16 mouse cellular contexts compared by ENCODE assay signal in genomic region chr6:72744144-72744800, GRCm38 (mm10). TPM values are rescaled to one million over a fixed set of nuclear protein-coding genes. Genes with fewer than 3 reads are reported as not detected.
DNase-seq lines count a peak whose midpoint lies in the region; ATAC-seq lines count a peak whose summit lies in the region.
"Had no signal": no experiment of that assay in that cellular context is flagged by ENCODE, and none has a peak within 500 bp of the region (broad histone marks: within the 10 kb centered on the region; RNA-seq: fewer than 3 reads in every experiment).

No protein-coding gene starts in this region.

- H3K27ac ChIP-seq in forebrain, embryonic 14.5 days (ENCODE audit: low read depth, low read length): no peak overlapping the region
- H3K27ac ChIP-seq in forebrain, embryonic 11.5 days (ENCODE audit: low read depth, low read length): no peak overlapping the region
- no peak overlapping the region for H3K27ac ChIP-seq in liver, embryonic 12.5 days
- H3K27ac ChIP-seq in liver, embryonic 11.5 days (ENCODE audit: low read depth, low read length): no peak overlapping the region
- H3K27ac ChIP-seq in embryonic facial prominence, embryonic 12.5 days: peak overlapping the region; percentile 9; the same call in 1 of the 2 replicates
- H3K27ac ChIP-seq in liver, embryonic 15.5 days (replicated peaks): peak overlapping the region; percentile 61; the same call in 1 of the 2 replicates
- H3K27ac ChIP-seq: neural tube, embryonic 13.5 days had no signal

- WGBS in forebrain, embryonic 14.5 days: 40% methylated on average over 10 of the region's 10 CpGs
- 82% methylated on average over 10 of the region's 10 CpGs for WGBS in forebrain, embryonic 11.5 days
- WGBS in liver, embryonic 12.5 days (ENCODE audit: insufficient replicate concordance): 62% methylated on average over 10 of the region's 10 CpGs
- WGBS in liver, embryonic 11.5 days: 73% methylated on average over 10 of the region's 10 CpGs
- 68% methylated on average over 10 of the region's 10 CpGs for WGBS in embryonic facial prominence, embryonic 12.5 days
- WGBS in liver, embryonic 15.5 days (ENCODE audit: insufficient replicate concordance): 59% methylated on average over 10 of the region's 10 CpGs

- H3K4me1 ChIP-seq in forebrain, embryonic 14.5 days (ENCODE audit: control insufficient read depth, insufficient read depth, low read length): peaks cover 20% of the 10 kb centered on the region
- peaks cover 10% of the 10 kb centered on the region for H3K4me1 ChIP-seq in forebrain, embryonic 11.5 days (replicated peaks; ENCODE audit: control insufficient read depth, insufficient read depth, low read length)
- peaks cover 58% of the 10 kb centered on the region for H3K4me1 ChIP-seq in liver, embryonic 12.5 days
- peaks cover 24% of the 10 kb centered on the region for H3K4me1 ChIP-seq in liver, embryonic 11.5 days (replicated peaks; ENCODE audit: control insufficient read depth, insufficient read depth, low read length)
- H3K4me1 ChIP-seq in embryonic facial prominence, embryonic 12.5 days: peaks cover 69% of the 10 kb centered on the region
- H3K4me1 ChIP-seq in liver, embryonic 15.5 days (replicated peaks): peaks cover 36% of the 10 kb centered on the region; the same call in 1 of the 2 replicates

- ATAC-seq in forebrain, embryonic 14.5 days: no peak
- no peak for ATAC-seq in forebrain, embryonic 11.5 days (replicated peaks; ENCODE audit: low FRiP score)
- no peak for ATAC-seq in liver, embryonic 12.5 days
- no peak for ATAC-seq in liver, embryonic 11.5 days (replicated peaks; ENCODE audit: low FRiP score)
- no peak for ATAC-seq in embryonic facial prominence, embryonic 12.5 days (ENCODE audit: insufficient number of reproducible peaks, insufficient read depth, low FRiP score, low TSS enrichment)
- ATAC-seq in liver, embryonic 15.5 days (ENCODE audit: insufficient read depth): no peak
- ATAC-seq in monocyte, adult 5-6 weeks (replicated peaks; ENCODE audit: insufficient number of reproducible peaks, low FRiP score, low TSS enrichment, poor library complexity, severe bottlenecking): no peak

- H3K9me3 ChIP-seq in forebrain, embryonic 14.5 days (replicated peaks; ENCODE audit: control insufficient read depth, low read length): no peaks in the 10 kb centered on the region
- no peaks in the 10 kb centered on the region for H3K9me3 ChIP-seq in forebrain, embryonic 11.5 days (ENCODE audit: control insufficient read depth, low read length)
- no peaks in the 10 kb centered on the region for H3K9me3 ChIP-seq in liver, embryonic 12.5 days (replicated peaks)
- H3K9me3 ChIP-seq in liver, embryonic 11.5 days (ENCODE audit: control insufficient read depth, low read length): no peaks in the 10 kb centered on the region
- no peaks in the 10 kb centered on the region for H3K9me3 ChIP-seq in embryonic facial prominence, embryonic 12.5 days
- H3K9me3 ChIP-seq in liver, embryonic 15.5 days (replicated peaks): no peaks in the 10 kb centered on the region
- H3K9me3 ChIP-seq: G1E; neural tube, embryonic 13.5 days had no signal

- DNase-seq in forebrain, embryonic 14.5 days (ENCODE audit: low spot score): peak; percentile 48
- no peak for DNase-seq in forebrain, embryonic 11.5 days (ENCODE audit: low spot score)
- no peak for DNase-seq in liver, embryonic 11.5 days (ENCODE audit: low spot score)
- DNase-seq in gastrocnemius, adult 18-20 months (ENCODE audit: low spot score): no peak
- DNase-seq: B cell, adult 2 months; cerebellum, adult 18-20 months; heart, postnatal 4 days; lung, postnatal 14 days; midbrain, embryonic 14.5 days; thymus, adult 2 months had no signal

- H3K4me2 ChIP-seq in forebrain, embryonic 14.5 days (ENCODE audit: low read length): no peak overlapping the region
- H3K4me2 ChIP-seq in forebrain, embryonic 11.5 days (ENCODE audit: low read depth, low read length, severe bottlenecking): no peak overlapping the region
- H3K4me2 ChIP-seq in liver, embryonic 12.5 days: 0 out of 2 replicates have a peak overlapping the region, but pooled peaks have one; percentile 7
- H3K4me2 ChIP-seq in liver, embryonic 11.5 days: no peak overlapping the region
- H3K4me2 ChIP-seq in embryonic facial prominence, embryonic 12.5 days (replicated peaks): no peak overlapping the region
- peak overlapping the region; percentile 33 for H3K4me2 ChIP-seq in liver, embryonic 15.5 days
- H3K4me2 ChIP-seq: neural tube, embryonic 13.5 days had no signal

- H3K36me3 ChIP-seq in forebrain, embryonic 14.5 days (ENCODE audit: control insufficient read depth, insufficient read depth, low read length): no peaks in the 10 kb centered on the region
- H3K36me3 ChIP-seq in forebrain, embryonic 11.5 days (ENCODE audit: control insufficient read depth, insufficient read depth, low read length): no peaks in the 10 kb centered on the region
- no peaks in the 10 kb centered on the region for H3K36me3 ChIP-seq in liver, embryonic 12.5 days
- H3K36me3 ChIP-seq in liver, embryonic 11.5 days (ENCODE audit: control insufficient read depth, insufficient read depth, low read length): no peaks in the 10 kb centered on the region
- H3K36me3 ChIP-seq in embryonic facial prominence, embryonic 12.5 days: no peaks in the 10 kb centered on the region
- H3K36me3 ChIP-seq in liver, embryonic 15.5 days (replicated peaks): no peaks in the 10 kb centered on the region
- H3K36me3 ChIP-seq: G1E; neural tube, embryonic 13.5 days had no signal

- H3K9ac ChIP-seq in forebrain, embryonic 14.5 days (ENCODE audit: low read length): no peak overlapping the region
- no peak overlapping the region for H3K9ac ChIP-seq in forebrain, embryonic 11.5 days (ENCODE audit: low read length)
- H3K9ac ChIP-seq in liver, embryonic 12.5 days: no peak overlapping the region
- no peak overlapping the region for H3K9ac ChIP-seq in liver, embryonic 11.5 days (ENCODE audit: low read depth, low read length)
- no peak overlapping the region for H3K9ac ChIP-seq in embryonic facial prominence, embryonic 12.5 days
- H3K9ac ChIP-seq in liver, embryonic 15.5 days: no peak overlapping the region
- H3K9ac ChIP-seq: neural tube, embryonic 13.5 days had no signal

- H3K27me3 ChIP-seq in forebrain, embryonic 14.5 days (replicated peaks; ENCODE audit: control insufficient read depth, insufficient read depth, low read length): no peaks in the 10 kb centered on the region
- H3K27me3 ChIP-seq in forebrain, embryonic 11.5 days (ENCODE audit: control insufficient read depth, insufficient read depth, low read length): no peaks in the 10 kb centered on the region
- 0 out of 2 replicates have a peak, but pooled peaks cover 12% of the 10 kb centered on the region for H3K27me3 ChIP-seq in liver, embryonic 12.5 days (replicated peaks)
- H3K27me3 ChIP-seq in liver, embryonic 11.5 days (replicated peaks; ENCODE audit: control insufficient read depth, insufficient read depth, low read length): no peaks in the 10 kb centered on the region
- H3K27me3 ChIP-seq in embryonic facial prominence, embryonic 12.5 days: no peaks in the 10 kb centered on the region
- H3K27me3 ChIP-seq in liver, embryonic 15.5 days: no peaks in the 10 kb centered on the region
- H3K27me3 ChIP-seq: neural tube, embryonic 13.5 days had no signal

- no peak overlapping the region for H3K4me3 ChIP-seq in forebrain, embryonic 14.5 days (ENCODE audit: low read depth, low read length)
- no peak overlapping the region for H3K4me3 ChIP-seq in forebrain, embryonic 11.5 days (ENCODE audit: low read depth, low read length)
- no peak overlapping the region for H3K4me3 ChIP-seq in liver, embryonic 12.5 days
- no peak overlapping the region for H3K4me3 ChIP-seq in liver, embryonic 11.5 days (ENCODE audit: low read depth, low read length)
- no peak overlapping the region for H3K4me3 ChIP-seq in embryonic facial prominence, embryonic 12.5 days
- peak overlapping the region; percentile 22 for H3K4me3 ChIP-seq in liver, embryonic 15.5 days (replicated peaks)
- H3K4me3 ChIP-seq: neural tube, embryonic 13.5 days had no signal

RNA-seq across cellular contexts. Expression of gene Tcf7l1, which starts 44.8 kb away (rescaled TPM):
- 6.8 and 6.9 TPM in 2 replicates for polyA plus RNA-seq in forebrain, embryonic 14.5 days (2014; fragmentation: Nextera tagmentation; extraction: Ambion mirVana)
- 31.2 and 33.3 TPM in 2 replicates for polyA plus RNA-seq in forebrain, embryonic 11.5 days (2014; fragmentation: Nextera tagmentation; extraction: Ambion mirVana)
- polyA plus RNA-seq in liver, embryonic 12.5 days (2016; fragmentation: Nextera tagmentation; extraction: Ambion mirVana): 6.7 and 7.8 TPM in 2 replicates
- 11.6 and 14.6 TPM in 2 replicates for polyA plus RNA-seq in liver, embryonic 11.5 days (2014; fragmentation: Nextera tagmentation; extraction: Ambion mirVana)
- 50.2 and 53.1 TPM in 2 replicates for polyA plus RNA-seq in embryonic facial prominence, embryonic 12.5 days (2016; fragmentation: Nextera tagmentation; extraction: Ambion mirVana)
- 4.1 and 5.3 TPM in 2 replicates for polyA plus RNA-seq in liver, embryonic 15.5 days (2015; fragmentation: Nextera tagmentation; extraction: Ambion mirVana)
- 1 to 10 TPM; 4.3 to 5.3 TPM for total RNA-seq in gastrocnemius, adult 18-20 months (2021)
- not detected in 3 replicates for total RNA-seq in monocyte, adult 5-6 weeks (2017)
- polyA plus RNA-seq: G1E had no signal

Comparison
In these comparisons a context has a peak if more than half of its experiments do, and no peak if none do; other contexts are left out.
1. H3K27ac ChIP-seq: peak in embryonic facial prominence, embryonic 12.5 days (single experiment) and liver, embryonic 15.5 days (single experiment); none in forebrain, embryonic 14.5 days (single experiment), forebrain, embryonic 11.5 days (single experiment), liver, embryonic 12.5 days (single experiment) and liver, embryonic 11.5 days (single experiment).
2. H3K4me2 ChIP-seq: peak in liver, embryonic 12.5 days (single experiment) and liver, embryonic 15.5 days (single experiment); none in forebrain, embryonic 14.5 days (single experiment), forebrain, embryonic 11.5 days (single experiment), liver, embryonic 11.5 days (single experiment) and embryonic facial prominence, embryonic 12.5 days (single experiment).